Mouse (Mus musculus) ovary, postnatal 14 days (tissue): ENCODE data around the gene Prex1.

Source experiments
- DNase-seq: peaks from one replicate; pipeline ENCODE4 v3.0.0; 2022; ENCODE audit warnings: low spot score

Gene Prex1

DNA sequence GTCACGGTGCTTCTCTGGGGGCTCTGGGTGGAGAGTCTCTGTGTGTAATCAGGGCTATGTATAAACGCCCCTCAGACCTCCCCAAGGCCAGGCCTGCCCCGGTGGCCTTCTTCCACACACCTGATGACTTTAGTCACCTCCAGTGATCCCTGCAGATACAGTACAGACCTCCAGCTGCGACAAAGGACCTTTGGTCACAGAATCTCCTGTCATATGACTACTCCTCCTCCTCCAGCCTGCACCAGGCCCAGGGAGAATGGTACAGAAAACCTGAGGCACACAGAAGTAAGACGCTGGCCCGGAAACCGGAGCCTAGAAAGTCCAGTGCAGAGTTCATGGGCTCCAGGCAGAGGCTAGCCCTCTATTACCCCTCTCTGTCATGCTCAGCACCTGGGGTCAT is 152.8 kb downstream of the Prex1 start:
- no peak for DNase-seq

DNA sequence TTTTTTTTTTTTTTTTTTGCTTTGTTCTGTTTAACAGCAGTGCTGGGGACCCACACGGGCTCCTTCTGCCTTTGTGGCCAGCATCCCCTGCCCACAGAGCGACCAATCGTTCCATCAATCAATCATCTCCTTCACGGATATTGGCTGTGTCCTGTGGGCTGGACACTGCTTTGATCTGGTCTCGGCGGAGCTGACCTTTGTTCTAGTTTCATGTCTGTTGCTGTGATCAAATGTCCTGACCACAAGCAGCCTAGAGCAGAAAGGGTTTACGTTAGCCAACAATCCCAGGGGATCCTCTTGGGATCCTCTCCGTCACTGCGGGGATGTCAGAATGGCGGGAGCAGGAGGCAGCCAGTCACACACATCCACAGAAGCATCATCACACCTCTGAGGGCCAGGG is 154.1 kb downstream of the Prex1 start:
- no peak for DNase-seq

DNA sequence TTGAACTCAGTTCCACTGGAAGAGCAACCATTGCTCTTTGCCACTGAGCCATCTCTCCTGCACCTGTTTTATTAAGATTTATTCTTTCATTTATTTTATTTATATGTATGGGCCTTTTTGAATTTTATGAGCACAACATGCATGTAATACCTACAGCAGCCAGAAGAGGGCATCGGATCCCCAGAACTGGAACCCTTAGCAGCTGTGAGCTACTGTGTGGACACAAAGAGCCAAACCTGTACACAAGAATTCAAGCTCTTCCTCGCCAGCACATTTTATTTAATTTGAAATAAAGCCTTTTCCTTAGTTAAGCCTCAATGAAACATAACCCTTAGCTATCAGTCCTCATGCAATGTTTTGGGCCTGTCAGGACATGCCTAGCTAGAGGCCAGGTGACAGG is 158.1 kb downstream of the Prex1 start:
- DNase-seq = peak; percentile 39

DNA sequence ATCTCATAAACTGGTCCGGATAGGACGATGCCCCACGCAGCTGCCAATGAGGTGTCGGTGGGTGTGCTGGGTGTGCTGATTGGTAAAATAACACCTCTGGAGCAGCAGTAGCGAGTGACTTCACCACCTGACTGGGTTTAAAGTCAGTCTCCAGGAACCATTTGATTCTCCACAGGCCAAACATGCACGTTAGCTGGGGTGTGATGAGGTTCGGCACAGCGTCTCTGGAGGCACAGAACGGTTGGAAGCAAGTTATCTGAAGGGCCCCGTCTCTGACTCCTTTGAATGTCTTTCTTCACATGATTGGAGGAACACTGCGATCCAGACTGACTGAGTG is 159.5 kb downstream of the Prex1 start:
- no peak for DNase-seq

- no peak for DNase-seq
These were observed 160.0 kb downstream of the Prex1 start for GRCm38 (mm10) chr2:166553502-166554168.

DNA sequence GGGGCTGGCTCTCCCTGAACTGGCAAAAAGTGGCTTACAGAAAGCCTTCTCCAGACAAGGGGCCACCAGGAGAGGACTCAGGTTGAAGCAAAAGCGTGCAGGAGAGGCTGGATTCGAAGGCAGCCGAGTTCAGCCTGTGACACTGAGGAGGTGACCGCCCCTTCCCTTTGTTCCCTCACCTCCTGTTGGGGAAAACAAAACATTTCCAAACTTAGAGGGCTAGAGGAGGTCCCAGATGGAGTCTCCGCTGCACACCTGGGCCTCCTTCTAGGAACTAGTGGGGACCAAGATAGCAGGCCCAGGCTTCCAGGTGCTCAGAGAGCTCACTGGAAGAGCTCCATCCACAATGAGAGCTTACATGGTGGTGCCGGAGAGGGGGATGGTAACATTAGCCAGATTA is 161.0 kb downstream of the Prex1 start:
- DNase-seq = no peak

DNA sequence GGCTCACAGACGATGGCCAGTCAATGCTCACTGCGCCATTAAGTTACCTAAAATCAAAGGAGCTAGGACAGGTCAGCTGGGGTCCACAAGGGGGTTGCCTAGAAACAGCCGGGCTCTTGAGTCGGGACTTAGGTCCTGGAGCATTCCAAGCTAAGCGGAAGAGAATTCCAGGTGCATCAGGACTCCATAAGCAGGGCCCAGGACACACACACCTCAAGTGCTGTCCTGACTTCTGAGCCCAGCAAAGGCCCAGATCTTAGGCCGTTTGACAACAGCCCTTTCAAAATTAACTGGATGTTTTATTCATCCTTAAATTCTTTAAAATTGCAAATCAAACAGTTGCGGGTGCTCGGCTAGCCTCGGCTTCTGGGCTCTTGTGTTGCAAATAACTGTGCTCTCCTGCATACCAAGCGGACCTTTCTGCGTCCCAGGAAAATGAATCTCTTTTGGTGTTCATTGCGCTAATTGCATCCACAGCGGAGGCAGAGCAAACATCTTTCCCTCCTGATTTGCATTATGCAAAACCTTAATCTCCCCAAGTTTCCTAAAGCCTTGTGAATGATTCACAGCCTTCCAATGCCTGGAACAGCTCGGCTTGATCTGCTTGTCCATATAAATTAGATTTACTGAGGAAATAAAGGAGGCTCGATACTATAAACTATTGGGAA is 161.7 kb downstream of the Prex1 start:
- no peak for DNase-seq

GRCm38 (mm10) chr2:166549871-166550270 is 163.8 kb downstream of the Prex1 start:
- no peak for DNase-seq

DNA sequence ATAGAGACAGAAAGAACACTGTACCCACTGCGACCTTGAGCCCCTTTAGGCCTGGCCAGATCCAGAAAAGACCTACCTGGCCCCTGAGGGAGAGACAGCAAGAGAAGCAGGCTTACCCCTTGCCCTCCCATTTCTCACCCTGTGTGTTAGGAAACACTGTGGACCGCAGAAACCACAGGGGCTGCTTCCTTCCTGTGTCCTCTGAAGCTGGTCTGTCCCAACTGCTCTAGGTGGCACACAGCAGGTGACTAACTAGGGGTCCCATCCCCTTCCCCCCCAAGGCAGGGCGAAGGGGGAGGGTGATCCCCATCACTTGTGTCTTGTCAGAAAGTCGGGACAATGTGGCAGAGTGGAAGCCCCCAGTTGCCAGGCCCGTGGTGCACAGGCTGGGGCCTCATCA is 164.6 kb downstream of the Prex1 start:
- no peak for DNase-seq

DNA sequence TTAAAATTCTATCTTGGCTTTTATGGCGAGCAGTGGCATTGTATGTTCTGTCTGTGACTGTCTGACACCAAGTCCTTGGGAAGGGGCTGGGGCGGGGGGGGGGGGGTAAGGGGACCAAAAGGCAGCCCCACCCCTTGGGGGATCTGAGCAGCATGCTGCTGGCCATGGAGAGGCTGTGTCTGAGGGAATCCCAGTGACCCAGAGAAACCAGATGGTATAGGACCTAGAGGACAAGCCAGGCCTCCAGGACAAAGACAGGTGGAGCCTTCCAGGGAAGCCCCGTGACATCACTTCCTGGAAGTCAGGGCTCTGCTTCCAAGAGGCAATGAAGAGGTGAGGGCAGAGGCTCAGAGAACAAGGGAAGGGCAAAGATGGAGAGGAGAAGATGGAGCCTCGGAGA is 168.1 kb downstream of the Prex1 start:
- no peak for DNase-seq

DNA sequence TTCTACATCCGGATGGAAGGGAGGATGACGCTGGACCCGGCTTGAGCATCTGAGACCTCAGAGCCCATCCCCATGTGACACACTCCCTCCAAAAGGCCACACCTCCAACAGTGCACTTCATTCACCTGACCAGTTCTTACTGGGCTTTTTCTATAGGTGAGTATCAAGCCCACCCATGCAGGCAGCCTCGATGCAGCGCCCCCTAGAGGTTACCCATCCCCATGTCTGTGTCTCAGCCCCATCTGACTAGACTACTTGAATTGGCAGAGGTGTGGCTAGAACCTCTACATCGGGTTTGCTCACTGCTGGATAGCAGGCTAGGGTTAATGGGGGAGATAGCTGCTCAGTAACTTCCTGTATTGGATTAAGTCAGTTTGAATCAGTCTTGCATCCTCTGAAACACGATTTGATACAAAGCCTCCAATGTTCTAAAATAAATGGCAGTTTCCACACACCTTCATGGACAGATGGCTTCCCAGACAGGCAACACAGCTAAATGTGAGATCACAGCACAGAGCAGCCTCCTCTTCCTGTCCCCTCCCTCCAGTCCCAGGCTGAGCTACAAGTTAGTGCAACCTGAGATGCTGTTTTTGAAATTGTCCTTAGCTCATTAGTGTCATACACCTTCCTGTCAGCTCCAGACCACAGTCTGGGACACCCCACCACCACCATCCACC is 168.9 kb downstream of the Prex1 start:
- no peak for DNase-seq

DNA sequence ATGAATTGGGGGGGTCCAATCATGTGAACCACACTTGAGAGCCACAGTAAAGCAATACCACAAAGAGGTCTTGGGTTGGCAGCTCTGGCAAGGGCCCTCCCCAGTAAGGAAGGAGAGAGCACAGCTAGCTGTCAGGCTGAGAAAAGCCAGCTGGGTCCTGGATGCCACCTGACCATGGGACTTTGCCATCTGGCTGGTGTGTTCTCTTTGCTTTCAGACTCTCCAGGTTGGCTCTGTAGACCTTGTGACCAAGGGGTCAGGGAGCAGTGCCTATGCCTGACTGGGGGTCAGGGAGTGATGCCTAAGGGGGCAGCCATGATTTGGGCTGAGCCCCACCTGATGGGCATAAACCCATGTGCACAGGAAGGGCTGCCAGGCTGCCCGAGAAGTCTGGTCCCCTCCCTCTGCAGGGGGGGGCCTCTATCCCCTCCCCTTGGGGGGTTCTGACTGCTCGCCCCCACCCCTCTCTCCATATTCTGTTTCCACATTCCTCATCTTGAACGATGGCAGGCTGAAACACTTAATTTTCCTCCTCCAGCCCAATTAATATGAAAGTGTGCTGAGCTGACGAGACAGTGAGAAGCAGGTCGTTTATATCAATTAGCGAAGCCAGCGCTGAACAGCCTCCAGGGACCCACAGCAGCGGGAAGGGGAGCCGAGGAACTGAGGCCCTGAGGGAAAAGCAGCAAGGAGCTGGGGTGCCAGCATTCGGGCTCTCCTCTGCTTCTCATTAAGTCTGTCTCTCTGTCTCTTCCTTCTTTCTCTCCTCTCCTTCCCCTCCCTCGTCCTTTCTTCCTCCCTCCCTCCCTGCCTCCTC is 172.3 kb downstream of the Prex1 start:
- DNase-seq = no peak

GRCm38 (mm10) chr2:166540216-166540615 is 173.4 kb downstream of the Prex1 start:
- no peak for DNase-seq

DNA sequence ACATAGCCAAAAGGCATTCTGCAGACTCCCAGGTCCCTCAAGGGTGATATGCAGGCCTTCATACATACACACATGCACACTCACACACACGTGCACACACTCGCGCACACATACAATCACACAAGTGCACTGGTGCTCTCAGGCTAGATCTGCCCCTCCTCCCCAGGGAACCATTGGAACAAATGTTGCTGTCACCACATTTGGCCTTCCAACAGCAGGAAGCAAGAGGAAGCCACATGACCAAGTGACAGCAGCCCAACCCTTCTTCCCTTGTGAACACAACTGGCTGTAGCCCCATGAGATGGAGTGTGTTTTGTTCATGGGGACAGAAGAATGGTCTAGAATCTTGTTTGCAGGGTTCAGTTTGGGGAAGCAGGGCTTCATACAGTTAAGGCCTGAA is 176.7 kb downstream of the Prex1 start:
- no peak for DNase-seq

DNA sequence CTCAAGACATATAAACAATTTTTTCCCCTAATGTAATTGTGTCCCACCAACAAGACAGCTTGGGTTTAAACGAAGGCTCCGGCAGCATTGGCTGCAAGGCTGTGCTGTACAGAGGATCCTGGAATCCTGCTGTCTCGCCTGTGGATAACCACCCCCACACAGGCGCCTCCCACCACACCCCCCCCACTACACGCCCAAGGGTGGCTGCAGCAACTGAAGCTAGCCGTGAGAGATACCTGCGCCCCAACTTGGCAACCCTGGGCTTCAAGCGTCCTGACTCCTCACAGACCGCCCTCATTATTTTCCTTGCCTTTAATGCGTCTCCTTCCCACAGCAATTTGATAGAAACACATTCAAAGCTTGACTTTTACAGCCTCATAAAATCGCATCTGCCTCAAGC is 178.1 kb downstream of the Prex1 start:
- no peak for DNase-seq

DNA sequence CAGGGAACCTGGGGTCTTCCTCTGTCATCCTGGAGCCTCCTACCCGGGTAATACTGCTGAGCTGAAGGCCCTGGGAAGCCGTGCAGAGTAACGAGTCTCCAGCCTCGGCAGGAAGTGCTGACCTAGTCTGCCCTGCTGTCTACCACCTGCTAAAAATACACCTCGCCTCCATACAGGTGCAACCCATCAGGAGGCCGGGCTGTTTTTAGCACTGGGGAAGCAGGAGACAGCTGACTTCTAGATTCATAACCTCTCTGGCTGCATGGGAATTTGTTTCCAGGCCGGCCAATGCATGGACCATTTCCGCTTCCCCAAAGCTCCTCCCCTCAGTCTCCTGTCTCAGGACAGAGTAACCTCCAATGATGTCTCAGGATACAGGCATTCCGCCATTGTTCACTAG is 187.4 kb downstream of the Prex1 start:
- DNase-seq = no peak

DNA sequence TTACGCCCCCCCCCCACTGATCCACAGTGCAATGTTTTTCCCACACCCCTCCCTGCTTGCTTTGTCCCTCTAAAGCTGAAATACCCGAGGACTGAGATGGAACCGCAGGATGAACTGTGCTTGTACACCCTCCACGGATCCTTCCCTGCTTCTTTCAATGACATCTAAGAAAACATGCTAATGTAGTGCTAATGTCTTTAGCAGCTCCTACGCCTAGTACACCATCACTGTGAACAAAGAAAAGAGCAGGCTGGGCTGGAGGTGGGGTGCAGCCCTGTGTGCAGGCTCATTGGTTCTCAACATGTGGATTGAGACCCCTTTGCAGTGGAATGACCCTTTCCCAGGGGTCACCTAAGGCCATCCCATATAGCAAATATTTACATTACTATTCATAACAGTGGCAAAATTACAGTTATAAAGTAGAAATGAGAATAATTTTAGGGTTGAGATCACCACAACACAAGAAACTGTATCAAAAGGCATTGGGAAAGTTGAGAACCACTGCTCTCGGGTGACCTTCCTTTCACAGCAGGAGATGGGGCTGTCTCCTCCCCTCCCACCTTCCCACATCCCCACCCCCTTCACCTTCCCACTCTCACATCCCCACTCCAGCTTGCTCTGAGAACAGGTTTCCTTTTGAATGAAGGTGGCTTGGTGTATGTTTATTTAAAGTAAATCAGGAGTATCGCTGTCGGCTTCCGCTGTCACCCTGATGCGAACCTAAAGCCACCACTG is 190.3 kb downstream of the Prex1 start:
- no peak for DNase-seq

DNA sequence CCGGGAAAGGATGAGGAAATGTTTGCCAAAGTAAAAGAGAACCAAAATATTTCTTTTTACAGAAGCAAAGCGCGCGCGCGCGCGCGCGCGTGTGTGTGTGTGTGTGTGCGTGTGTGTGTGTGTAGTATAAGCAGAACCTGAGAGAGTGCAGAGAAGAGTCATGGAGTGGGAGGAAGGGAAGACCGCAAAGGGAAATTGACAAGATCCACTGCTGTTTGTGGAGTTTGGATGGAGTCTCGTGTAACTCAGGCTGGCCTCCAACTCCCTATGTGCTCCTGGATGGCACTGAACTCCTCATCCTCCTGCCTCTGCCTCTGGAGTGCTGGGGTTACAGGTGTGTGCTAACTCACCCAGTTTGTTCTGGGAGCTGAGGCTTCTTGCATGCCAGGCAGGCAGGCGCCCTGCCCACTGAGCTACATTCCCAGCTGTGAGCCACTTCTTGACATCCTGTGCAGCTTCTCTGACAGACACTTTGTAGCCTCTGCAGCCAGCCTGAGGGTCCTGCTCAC is 191.0 kb downstream of the Prex1 start:
- DNase-seq = no peak

DNA sequence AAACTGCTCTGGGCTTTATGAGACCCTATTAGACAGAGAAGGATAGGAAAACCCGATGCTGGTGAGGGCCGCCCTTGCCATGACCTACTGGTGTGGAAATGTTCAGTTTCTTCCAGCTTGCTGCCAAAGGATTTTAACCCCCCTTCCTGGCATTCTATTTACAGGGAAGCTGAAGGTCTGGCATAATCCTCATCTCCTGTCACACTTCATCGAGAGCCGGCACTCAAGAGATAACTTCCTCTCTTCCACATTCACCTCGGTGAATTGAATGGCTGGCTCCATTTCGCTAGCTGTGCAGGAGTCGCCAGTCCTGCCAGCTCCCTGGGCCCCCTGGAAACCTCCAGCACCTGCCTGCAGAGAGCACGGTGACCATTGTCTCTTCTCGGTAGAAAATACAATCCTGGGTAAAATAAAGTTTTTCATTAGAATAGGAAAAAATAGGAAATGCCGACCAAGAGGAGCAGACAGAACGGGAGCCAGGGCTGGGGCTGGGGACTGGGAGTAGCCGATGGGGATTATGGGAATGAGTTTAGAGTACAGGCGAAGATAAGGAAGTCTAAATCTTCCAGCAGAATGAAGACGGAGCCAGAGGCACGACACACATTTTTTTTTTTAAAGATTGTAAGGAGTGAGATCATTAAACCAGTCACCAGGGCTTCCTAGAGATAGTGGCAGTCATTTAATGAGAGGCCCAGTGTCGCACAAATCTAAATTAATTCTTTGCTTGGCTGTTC is 191.6 kb downstream of the Prex1 start:
- DNase-seq = no peak

GRCm38 (mm10) chr2:166521461-166521860 is 192.2 kb downstream of the Prex1 start:
- no peak for DNase-seq

DNA sequence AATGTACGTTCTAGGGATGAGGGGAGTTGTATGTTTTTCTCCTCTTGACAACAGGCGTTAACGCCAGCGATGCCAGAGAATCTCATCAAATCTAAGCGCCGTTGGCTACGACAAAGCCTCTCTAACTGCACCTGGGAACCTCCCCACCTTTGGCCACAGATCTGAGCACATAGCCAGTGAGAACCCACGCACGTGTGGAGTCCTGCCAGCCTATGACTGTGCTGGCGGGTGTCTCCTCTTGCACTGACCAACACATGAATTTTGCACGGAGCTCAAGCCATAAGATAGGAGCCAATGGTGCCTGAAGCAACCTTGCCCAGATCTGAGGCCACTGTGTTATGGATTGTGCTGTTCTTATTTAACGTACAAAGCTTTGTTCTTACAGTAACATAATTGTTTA is 193.1 kb downstream of the Prex1 start:
- no peak for DNase-seq
